Mouse (Mus musculus) brain, embryonic 18.5 days (tissue): ENCODE data around the gene Mrps16.

Source experiments
- DNase-seq: peaks from one replicate; pipeline ENCODE4 v3.0.0-alpha.2; 2012; ENCODE audit warnings: low read depth, low spot score

Mrps16 gene

DNA sequence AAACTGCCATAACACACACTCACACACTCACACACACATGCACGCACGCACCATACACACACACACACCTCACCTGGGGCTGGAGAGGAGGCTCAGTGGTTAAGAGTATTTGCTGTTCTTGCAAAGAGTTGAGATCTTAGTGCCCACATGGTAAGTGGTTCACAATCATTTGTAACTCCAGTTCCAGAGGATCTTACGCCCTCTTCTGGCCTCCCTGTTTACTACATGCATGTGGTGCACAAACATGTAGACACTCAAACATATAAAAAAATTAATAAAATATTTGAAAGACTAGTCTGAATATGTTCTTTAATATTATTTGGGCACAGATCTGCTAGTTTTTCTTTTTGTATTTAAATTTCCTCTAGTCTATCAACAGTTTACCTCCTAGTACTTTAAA, 25.2 kb downstream of the Mrps16 start:
- no peak for DNase-seq

DNA sequence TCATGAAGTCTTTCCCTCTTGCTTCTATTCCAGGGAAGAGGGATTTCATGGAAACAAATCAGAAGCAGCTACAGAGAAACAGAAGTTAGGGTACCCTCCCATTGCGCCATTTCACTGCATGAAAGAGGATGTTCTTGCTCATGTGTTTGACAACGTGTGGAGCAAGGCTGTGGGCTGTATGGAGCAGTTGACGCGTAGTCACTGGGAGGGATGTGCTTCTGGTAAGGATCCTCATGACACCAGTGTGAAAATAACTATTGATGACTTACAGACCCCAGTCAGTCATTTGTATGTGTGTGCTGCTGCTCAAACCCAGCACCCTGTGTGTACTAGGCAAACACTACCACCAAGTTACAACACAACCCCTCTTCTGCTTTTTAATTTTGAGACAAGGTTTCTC, 30.2 kb downstream of the Mrps16 start:
- DNase-seq, result no peak

DNA sequence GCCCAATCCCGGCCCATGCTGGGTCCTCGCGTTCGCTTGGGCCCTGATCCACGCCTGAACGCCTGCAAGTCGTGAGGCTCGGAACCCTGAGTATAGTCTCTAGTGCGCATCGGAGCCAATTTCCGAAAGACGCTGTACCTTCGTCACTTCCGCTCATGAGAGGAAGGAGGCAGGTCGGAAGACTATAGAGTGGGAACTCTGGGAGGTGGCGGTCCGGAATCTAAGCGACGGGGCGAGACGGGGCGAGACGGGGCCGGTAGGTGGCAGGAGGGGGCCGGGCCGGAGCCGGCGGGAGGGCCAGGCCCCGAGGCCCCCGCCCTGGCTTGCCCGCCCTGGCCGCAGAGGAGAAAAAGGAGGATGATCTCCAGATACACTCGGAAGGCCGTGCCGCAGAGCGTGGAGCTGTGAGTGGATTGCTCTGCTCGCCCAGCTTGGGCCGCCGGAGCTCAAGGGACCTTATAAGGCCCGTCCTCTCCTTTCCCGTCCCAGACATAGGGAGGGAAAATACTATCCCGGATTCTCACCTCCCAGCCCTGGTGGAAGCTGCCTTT, 45.4 kb downstream of the Mrps16 start, which contains the start of the genes Ecd and Fam149b:
Ecd (minus strand) TSS at position 131 of the 551 bp plus-strand sequence.
Fam149b (plus strand) TSS at position 172 of the 551 bp plus-strand sequence.
- peak; percentile 92 for DNase-seq

DNA sequence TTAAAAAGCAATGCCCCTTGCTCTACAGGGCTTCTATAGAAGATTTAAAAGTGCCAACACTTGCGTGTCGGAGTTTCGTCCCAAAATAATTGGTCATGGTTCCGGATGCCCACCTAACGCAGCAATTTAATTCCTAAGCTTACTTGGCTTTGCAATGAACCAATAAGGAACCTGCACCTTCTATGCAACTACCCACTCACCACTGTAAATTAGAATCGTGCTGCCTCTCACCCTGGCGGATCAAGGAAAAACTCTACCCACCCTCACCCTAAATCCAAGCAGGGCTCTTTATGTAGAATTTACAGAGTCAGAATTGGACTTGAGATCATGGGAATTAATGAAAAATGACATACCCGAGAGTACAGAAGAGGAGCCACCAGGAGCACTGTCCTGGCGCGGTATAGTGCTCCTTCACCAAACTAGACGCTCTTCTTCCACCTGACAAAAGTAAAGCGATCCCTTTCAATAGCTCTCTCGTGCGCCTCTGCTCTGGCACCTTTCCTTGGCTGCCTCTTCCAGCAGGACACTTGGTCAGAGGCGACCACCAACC, 45.9 kb downstream of the Mrps16 start:
- DNase-seq, result no peak

DNA sequence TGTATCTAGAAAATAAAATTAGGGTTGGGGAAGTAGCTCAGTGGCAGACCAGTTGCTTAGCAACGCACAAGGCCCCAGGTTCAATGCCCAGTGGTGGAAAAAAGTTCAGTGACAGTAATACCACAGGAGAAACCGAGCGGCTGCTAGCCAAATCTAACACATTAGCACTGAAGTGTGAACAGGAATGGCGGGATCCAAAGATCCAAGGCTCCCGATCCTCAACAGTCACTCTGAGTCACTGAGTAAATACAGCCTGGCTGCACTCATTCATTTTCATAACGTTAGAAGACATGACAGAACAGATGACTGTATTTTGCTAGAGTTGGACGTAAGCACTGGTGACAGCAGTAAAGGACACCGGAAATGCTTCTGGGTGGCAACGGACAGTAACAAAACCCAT, 47.5 kb downstream of the Mrps16 start:
- DNase-seq, result no peak

DNA sequence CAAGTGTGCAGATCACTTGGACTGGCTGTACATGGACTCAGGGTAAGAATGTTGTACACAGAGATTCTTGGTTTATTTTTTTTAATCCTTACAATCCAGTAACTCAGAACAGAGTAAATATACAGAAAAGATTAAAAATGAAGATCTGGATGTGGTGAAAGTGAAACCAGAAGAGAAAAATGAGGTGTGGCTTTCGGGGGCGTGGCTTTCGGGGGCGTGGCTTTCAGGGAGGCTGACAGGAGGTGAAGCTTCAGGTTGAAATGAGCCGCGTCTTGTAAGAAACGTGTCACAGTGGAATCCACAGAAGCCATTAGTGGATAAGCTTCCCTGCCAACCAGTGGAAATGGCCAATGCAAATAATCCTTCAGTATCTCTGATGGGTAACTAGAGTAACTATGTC, 52.6 kb downstream of the Mrps16 start:
- DNase-seq, result no peak

DNA sequence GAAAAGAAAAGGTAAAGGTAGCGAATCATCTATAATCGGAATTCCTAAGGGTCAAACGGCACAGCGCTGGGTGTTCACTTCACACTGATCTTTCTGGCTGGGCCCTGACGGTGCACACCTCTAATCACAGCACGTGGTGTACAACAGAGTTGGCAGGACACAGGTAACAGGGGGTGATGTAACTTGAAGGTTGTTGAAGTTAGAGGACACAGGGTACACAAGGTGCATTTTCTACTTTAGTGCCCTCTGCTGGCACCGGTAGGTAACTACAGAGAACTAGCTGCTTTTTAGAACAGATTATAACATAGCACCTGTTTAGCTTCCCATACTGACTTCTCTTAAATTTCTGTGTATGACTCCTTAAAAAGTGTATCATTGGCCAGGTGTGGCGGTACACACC, 53.3 kb downstream of the Mrps16 start:
- no peak for DNase-seq

DNA sequence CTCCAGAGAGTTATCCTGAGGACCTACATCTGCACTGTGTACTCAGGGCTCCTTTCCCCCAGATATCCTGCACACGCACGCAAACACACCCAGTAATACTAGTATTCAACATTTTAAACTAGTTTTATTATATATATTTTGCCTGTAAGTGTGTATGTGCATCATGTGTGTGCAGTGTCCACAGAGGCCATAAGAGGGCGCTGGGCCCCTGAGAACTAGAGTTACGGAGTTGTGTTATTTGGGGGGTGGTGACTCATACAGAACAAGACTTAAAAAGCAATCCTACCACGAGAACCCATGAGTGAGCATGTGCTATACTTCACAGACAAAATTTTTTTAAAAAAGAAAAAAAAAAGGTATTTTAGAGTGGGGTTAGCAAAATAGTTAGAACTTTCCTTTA, 54.0 kb downstream of the Mrps16 start:
- no peak for DNase-seq
